Mouse (Mus musculus) cortical plate, adult 2 months (tissue): ENCODE results near the gene Eif2b4.

Experiments
- CTCF ChIP-seq: fragments of 200-500 bp; IDR thresholded peaks from 2 replicates; pipeline ENCODE4 v1.5.1; 2011; ENCODE audit warnings: mild to moderate bottlenecking, control low read depth, low read length; ENCODE audit not compliant: insufficient read depth; ENCODE audit errors: extremely low read depth
- POLR2A ChIP-seq: fragments of 200-500 bp; IDR thresholded peaks from 2 replicates; pipeline ENCODE4 v1.6.1; 2011; ENCODE audit warnings: mild to moderate bottlenecking, low read length, control low read depth; ENCODE audit not compliant: insufficient read depth; ENCODE audit errors: extremely low read depth

- TF ChIP-seq POLR2A (no peak), CTCF (no peak)
Observed at GRCm38 (mm10) chr5:31179301-31179765, 13.9 kb downstream of the Eif2b4 start.
